Mouse (Mus musculus) Muller cell, postnatal 12 days (primary cell): Measurements from ENCODE around the gene Tectb.
"Not testable (repeated sequence)": the region's sequence is repeated elsewhere in the genome, so short reads cannot be mapped to it uniquely, and the experiment has no call there.

Experiments used
- DNase-seq: peaks from one replicate; pipeline ENCODE4 v3.0.0-alpha.2; 2015; ENCODE audit errors: inconsistent ontology term

Tectb gene

GRCm38 (mm10) chr19:55180433-55180832, at the start of gene Tectb:
TSS of gene Tectb (plus strand) at chr19:55180733.
- DNase-seq = no peak

- DNase-seq = no peak
These were observed 48.8 kb upstream of the Tectb start for GRCm38 (mm10) chr19:55131747-55132146.

GRCm38 (mm10) chr19:55132476-55132875, 48.1 kb upstream of the Tectb start:
- no peak for DNase-seq

- no peak for DNase-seq
These were observed 46.0 kb upstream of the Tectb start for GRCm38 (mm10) chr19:55134521-55134920.

- DNase-seq = no peak
These were observed 44.6 kb upstream of the Tectb start for GRCm38 (mm10) chr19:55135918-55136317.

GRCm38 (mm10) chr19:55136693-55137427, 43.7 kb upstream of the Tectb start:
- DNase-seq = no peak

- DNase-seq = peak; percentile 49
These were observed 42.6 kb upstream of the Tectb start for GRCm38 (mm10) chr19:55137884-55138283.

GRCm38 (mm10) chr19:55138506-55138905, 42.0 kb upstream of the Tectb start:
- no peak for DNase-seq

GRCm38 (mm10) chr19:55139301-55139700, 41.2 kb upstream of the Tectb start:
- peak; percentile 6 for DNase-seq

- DNase-seq = peak; percentile 17
These were observed 36.9 kb upstream of the Tectb start for GRCm38 (mm10) chr19:55143391-55144300.

GRCm38 (mm10) chr19:55144691-55145090, 35.8 kb upstream of the Tectb start:
- DNase-seq = no peak

- no peak for DNase-seq
These were observed 35.4 kb upstream of the Tectb start for GRCm38 (mm10) chr19:55145136-55145535.

- no peak for DNase-seq
These were observed 33.0 kb upstream of the Tectb start for GRCm38 (mm10) chr19:55147568-55147967.

- DNase-seq = no peak
These were observed 32.4 kb upstream of the Tectb start for GRCm38 (mm10) chr19:55148109-55148508.

- no peak for DNase-seq
These were observed 30.9 kb upstream of the Tectb start for GRCm38 (mm10) chr19:55149646-55150045.

GRCm38 (mm10) chr19:55152274-55152673, 28.3 kb upstream of the Tectb start:
- DNase-seq = not testable (repeated sequence)

- DNase-seq = no peak
These were observed 27.6 kb upstream of the Tectb start for GRCm38 (mm10) chr19:55152983-55153382.

GRCm38 (mm10) chr19:55157029-55157428, 23.5 kb upstream of the Tectb start:
- DNase-seq = no peak

- no peak for DNase-seq
These were observed 21.9 kb upstream of the Tectb start for GRCm38 (mm10) chr19:55158606-55159005.

GRCm38 (mm10) chr19:55159826-55160225, 20.7 kb upstream of the Tectb start:
- DNase-seq = no peak

- DNase-seq = no peak
These were observed 18.3 kb upstream of the Tectb start for GRCm38 (mm10) chr19:55162271-55162670.

- no peak for DNase-seq
These were observed 16.4 kb upstream of the Tectb start for GRCm38 (mm10) chr19:55164162-55164561.
